Mouse (Mus musculus) embryonic fibroblast, embryonic 13.5 days (primary cell): Measurements from ENCODE around the gene Itga9. TPM values are rescaled to one million over a fixed set of nuclear protein-coding genes. Genes with fewer than 3 reads are reported as not detected.

ENCODE experiments used
- H3K27ac ChIP-seq: 2 replicates; pipeline ENCODE4 v1.5.1; 2012; ENCODE audit warnings: low read length, control low read depth, inconsistent platforms; ENCODE audit not compliant: insufficient read depth
- H3K4me1 ChIP-seq: 2 replicates; pipeline ENCODE4 v1.6.1; 2011; ENCODE audit warnings: low read length; ENCODE audit not compliant: control insufficient read depth, insufficient read depth
- H3K4me3 ChIP-seq: 2 replicates; pipeline ENCODE4 v1.5.1; 2011; ENCODE audit warnings: mild to moderate bottlenecking, control low read depth, low read length; ENCODE audit not compliant: insufficient read depth
- CTCF ChIP-seq: IDR thresholded peaks from 2 replicates; pipeline ENCODE4 v1.5.1; 2011; ENCODE audit warnings: mild to moderate bottlenecking, control low read depth, low read length, moderate library complexity, borderline replicate concordance; ENCODE audit not compliant: insufficient read depth
- POLR2A ChIP-seq: IDR thresholded peaks from 2 replicates; pipeline ENCODE4 v1.6.1; 2011; ENCODE audit warnings: low read depth, mild to moderate bottlenecking, control low read depth, low read length, moderate library complexity
- polyA plus RNA-seq: library from polyadenylated mRNA; stranded (reverse); fragments of >200 nt; gene quantifications from 2 replicates; pipeline ENCODE4 v1.2.4, GENCODE M21; 2011; ENCODE audit warnings: low read depth; ENCODE audit not compliant: missing spikeins, insufficient read length

The Itga9 gene
- polyA plus RNA-seq, 1 experiment: 22.9 TPM

DNA sequence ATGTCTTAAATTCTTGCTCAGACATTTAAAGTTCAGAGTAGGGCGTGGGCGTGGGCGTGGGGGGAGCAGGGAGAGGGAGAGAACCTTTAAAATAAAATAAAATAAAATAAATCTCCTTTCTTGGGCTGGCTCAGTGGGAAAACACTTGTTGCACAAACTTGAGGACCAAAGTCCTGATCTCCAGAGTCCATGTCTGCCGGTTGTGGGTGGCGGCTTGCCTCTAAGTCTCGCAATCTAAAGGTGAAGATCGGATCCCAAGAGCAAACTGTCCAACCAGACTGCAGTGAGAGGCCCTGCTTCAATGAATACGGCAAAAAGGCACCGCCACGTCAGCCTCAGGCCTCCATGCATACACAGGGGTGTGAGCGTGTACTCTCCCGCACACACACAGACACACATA, 333.3 kb downstream of the Itga9 start:
- no peaks in the 10 kb centered on the region for H3K4me1 ChIP-seq
- H3K27ac ChIP-seq: no peak overlapping the region
- H3K4me3 ChIP-seq: no peak overlapping the region
- TF ChIP-seq POLR2A: no peak
- no peak for TF ChIP-seq CTCF

DNA sequence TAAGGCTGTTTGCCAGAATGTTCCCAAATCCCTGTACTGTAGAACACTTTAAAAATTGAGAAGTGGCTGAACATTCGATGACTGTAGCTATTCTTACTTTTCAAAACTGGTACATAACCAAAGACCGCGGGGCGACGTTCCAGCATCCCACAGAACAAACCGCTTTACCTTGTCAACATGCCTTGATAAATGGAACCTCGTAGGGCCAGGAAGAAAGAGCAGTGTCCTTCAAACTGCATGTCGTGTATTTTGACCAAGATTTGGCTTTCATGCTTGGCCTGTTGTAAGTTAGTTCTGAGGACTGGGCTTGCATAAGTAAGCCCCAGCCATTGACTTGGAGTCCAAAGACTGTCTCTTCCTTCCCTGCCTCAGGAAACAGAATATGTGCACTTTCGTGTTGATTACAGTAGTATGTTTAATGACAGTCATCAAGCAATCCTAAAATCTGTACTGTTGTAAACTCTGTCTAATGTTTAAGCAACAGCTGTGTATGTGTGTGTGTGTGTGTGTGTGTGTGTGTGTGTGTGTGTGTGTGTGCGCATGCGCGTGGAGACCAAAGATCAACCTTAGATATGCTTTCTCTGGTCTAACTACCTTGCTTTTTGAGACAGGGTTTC, 334.2 kb downstream of the Itga9 start:
- TF ChIP-seq POLR2A: no peak
- H3K4me3 ChIP-seq: no peak overlapping the region
- H3K4me1 ChIP-seq: no peaks in the 10 kb centered on the region
- H3K27ac ChIP-seq: no peak overlapping the region

DNA sequence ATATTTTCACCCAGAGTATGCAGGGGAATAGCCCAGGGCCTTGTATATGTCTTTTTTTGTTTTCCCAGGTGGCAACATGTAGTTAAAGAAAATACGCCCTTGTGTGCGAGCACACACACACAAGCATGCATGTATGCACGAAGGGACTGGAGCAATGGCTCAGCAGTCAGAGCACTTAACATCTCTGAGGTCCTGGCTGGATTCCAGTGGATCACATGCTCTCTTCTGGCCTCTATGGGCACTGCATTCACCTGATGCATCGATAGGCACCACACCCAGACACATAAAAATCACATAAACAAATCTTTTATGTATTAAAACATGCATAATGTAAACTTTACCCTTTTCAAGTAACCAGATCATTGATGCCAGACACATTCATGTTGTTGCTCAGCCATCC, 335.5 kb downstream of the Itga9 start:
- no peak overlapping the region for H3K27ac ChIP-seq
- H3K4me3 ChIP-seq: no peak overlapping the region
- no peaks in the 10 kb centered on the region for H3K4me1 ChIP-seq
- TF ChIP-seq CTCF (no peak), POLR2A (no peak)

DNA sequence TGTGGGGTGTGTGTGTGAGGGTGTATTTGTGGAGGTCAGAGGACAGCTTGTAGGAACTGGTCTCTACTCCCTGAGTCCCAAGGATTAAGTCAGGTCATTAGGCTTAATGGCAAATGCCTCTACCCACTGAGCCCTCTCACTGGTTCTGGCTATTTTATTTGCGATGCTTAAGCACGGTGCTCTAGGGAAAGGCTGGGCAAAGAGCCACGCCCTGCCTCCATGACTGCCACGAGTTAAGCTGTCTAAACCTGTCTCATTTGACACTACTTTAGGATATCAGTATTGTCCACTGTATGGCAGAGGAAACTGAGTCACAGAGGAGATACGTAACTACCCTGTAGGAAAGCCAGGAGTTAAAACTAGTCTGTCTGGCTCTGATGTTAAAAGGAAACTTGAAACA, 337.5 kb downstream of the Itga9 start:
- no peak for TF ChIP-seq POLR2A
- TF ChIP-seq CTCF: no peak
- Histone ChIP-seq H3K4me1 (no peaks in the 10 kb centered on the region), H3K27ac (no peak overlapping the region)

DNA sequence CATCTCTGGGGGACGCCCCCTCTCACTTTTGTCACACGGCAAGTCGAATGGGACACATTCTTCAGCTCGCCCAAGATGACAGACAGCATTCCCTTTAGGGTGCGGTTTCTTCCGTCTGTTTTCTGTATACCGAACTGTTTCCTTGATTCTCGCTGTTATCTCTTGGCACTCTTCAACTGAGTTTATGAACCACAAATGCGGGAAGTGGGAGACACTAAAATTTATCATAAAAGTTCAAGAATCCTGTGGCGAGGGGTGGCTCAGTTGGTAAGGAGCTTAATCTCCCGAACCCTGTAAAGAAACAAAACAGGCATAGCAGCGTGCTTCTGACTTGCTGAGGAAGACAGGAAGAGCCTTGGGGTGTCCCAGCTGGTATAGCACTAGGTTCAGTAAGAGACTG, 337.9 kb downstream of the Itga9 start:
- Histone ChIP-seq H3K27ac (no peak overlapping the region), H3K4me3 (no peak overlapping the region), H3K4me1 (no peaks in the 10 kb centered on the region)
- TF ChIP-seq CTCF (no peak), POLR2A (no peak)

More for the DNA sequence above, 337.5 kb downstream of the Itga9 start:
- H3K4me3 ChIP-seq: no peak overlapping the region

DNA sequence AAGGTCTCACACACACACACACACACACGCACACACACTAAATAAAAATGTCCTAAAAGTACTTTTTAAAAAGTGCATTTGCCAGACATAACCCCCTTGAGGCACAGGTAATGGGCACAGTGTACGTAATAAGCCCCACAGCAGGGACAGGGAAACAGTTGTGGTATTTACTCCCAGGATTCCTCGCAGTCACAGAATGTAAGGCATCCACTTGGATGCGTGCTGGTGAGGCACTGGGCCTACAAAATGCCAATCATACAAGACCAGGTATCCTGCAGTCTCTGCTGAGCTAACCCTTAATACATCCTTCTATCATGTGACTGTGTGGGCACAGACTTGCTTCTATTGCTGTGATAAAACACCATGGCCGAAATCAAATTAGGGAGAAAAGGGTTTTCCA, 342.0 kb downstream of the Itga9 start:
- Histone ChIP-seq H3K27ac (no peak overlapping the region), H3K4me1 (no peaks in the 10 kb centered on the region), H3K4me3 (no peak overlapping the region)
- TF ChIP-seq POLR2A (no peak), CTCF (no peak)

DNA sequence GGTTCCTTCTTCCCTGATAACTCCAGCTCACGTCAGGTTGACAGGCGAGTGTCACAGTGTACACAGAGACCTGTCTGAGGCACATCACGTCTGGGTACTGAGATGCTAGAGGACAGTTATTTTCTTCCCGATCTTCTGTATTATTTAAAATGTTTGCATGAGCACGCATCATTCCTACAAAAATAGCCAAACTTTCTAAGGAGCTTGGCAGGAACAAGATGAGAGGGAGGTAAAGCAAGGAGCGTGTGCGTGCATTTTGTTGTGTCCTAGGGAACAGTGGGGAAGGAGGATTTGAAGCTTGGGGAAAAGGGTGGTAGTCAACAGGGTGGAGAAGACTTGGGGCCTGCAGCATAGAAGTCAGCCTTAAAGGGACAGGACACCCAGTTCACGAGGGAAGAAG, 342.6 kb downstream of the Itga9 start:
- TF ChIP-seq CTCF: no peak
- no peak for TF ChIP-seq POLR2A
- no peaks in the 10 kb centered on the region for H3K4me1 ChIP-seq
- H3K4me3 ChIP-seq: no peak overlapping the region
- no peak overlapping the region for H3K27ac ChIP-seq

DNA sequence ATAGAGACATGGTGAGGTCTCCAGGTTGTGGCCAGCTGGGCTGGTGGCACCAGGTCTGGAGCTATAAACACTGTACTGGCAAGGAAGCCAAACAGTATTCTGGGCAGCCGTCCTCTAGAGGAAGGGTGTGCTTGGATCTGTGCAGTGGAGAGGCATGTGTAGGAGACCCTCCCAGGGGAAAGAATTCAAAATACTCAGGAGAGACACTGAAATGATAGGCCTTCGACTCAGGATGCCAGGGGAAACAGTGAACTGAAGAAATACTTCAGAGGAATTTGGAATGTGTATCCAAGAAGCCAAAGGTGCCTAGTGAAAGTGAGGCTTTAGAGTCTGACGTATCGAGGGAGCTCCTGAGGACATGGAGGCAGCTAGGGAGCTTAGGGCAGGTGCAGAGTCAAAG, 343.2 kb downstream of the Itga9 start:
- TF ChIP-seq CTCF: no peak
- no peak for TF ChIP-seq POLR2A
- Histone ChIP-seq H3K4me1 (no peaks in the 10 kb centered on the region), H3K4me3 (no peak overlapping the region), H3K27ac (no peak overlapping the region)

DNA sequence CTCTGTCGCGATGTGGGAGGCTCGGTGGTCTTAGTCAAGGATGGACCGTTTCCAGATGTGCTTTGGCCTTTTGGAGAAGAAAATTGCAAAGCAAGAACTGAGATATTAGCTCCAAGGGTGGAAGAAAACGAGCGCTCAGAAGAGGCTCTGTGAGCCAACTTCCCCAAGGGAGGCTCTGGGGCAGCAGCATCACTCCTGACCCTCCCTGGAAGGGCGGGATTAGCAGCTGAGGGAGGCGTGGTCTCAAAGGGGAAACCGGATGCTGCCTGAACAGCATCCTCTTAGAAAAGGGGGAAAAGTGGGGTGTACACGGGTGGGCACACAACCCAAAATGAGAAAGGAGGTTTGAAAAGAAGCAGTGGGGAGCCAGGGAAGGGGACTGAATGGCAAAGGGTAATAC, 343.6 kb downstream of the Itga9 start:
- no peak overlapping the region for H3K4me3 ChIP-seq
- TF ChIP-seq POLR2A: no peak
- TF ChIP-seq CTCF: no peak
- no peaks in the 10 kb centered on the region for H3K4me1 ChIP-seq
- H3K27ac ChIP-seq: no peak overlapping the region

Other genes starting within 250 kb of the Itga9 start
- gene Eomes, start 128.5 kb upstream of the Itga9 start, polyA plus RNA-seq: not detected in 2 replicates
- 85.1 and 111 TPM in 2 replicates for gene Golga4, start 100.4 kb upstream of the Itga9 start, polyA plus RNA-seq